Mouse (Mus musculus) B cell, adult 2 months (primary cell): ENCODE data around the gene Mrpl41.

Source experiments
- DNase-seq, 2 experiments: peaks; one replicate each; pipeline ENCODE4 v3.0.0; 2022

Gene Mrpl41

GRCm38 (mm10) chr2:24935057-24935796, 39.7 kb downstream of the Mrpl41 start, which contains the start of gene Arrdc1:
Arrdc1 (minus strand) TSS chr2:24935252.
- peak; percentile 96 to 97 for DNase-seq

- DNase-seq, result no peak
Observed at GRCm38 (mm10) chr2:24934441-24934963, 40.4 kb downstream of the Mrpl41 start.

- no peak for DNase-seq
Observed at GRCm38 (mm10) chr2:24929593-24929992, 45.3 kb downstream of the Mrpl41 start.

- no peak for DNase-seq
Observed at GRCm38 (mm10) chr2:24929119-24929518, 45.8 kb downstream of the Mrpl41 start.

- DNase-seq, result no peak
Observed at GRCm38 (mm10) chr2:24927810-24928479, 47.0 kb downstream of the Mrpl41 start.

- DNase-seq, result no peak
Observed at GRCm38 (mm10) chr2:24926965-24927358, 47.9 kb downstream of the Mrpl41 start.

GRCm38 (mm10) chr2:24926345-24926964, 48.4 kb downstream of the Mrpl41 start:
- DNase-seq, result no peak

GRCm38 (mm10) chr2:24925284-24925683, 49.6 kb downstream of the Mrpl41 start:
- DNase-seq, result no peak
